Mouse (Mus musculus) erythroblast, embryonic 14.5 days (primary cell): ENCODE measurements around the gene Ptpn3.

Source experiments
- GATA1 ChIP-seq: IDR thresholded peaks from 2 replicates; pipeline ENCODE4 v1.6.1; 2012; ENCODE audit warnings: low read length, inconsistent platforms, mixed read lengths
- TAL1 ChIP-seq: IDR thresholded peaks from 3 replicates; pipeline ENCODE4 v1.6.1; 2012; ENCODE audit warnings: low read length, inconsistent platforms, mixed read lengths

- TF ChIP-seq TAL1, result no peak
- TF ChIP-seq GATA1, result no peak
These were observed 134.4 kb downstream of the Ptpn3 start for GRCm38 (mm10) chr4:57166922-57167870.
